Mouse (Mus musculus) cerebellum, adult 2 months (tissue): ENCODE results near the gene Limk2.

ENCODE experiments used
- CTCF ChIP-seq: fragments of 200-500 bp; IDR thresholded peaks from 2 replicates; pipeline ENCODE4 v1.5.1; 2011; ENCODE audit warnings: low read depth, mild to moderate bottlenecking, control low read depth, low read length, moderate library complexity, borderline replicate concordance; ENCODE audit not compliant: insufficient read depth
- POLR2A ChIP-seq: fragments of 200-500 bp; IDR thresholded peaks from 2 replicates; pipeline ENCODE4 v1.6.1; 2011; ENCODE audit warnings: low read length, control low read depth, borderline replicate concordance; ENCODE audit not compliant: insufficient read depth

- TF ChIP-seq CTCF: no peak
- TF ChIP-seq POLR2A: no peak
Observed at GRCm38 (mm10) chr11:3442677-3443076, 33.7 kb upstream of the Limk2 start.
